In genomic region chr15:102355134-102355870, GRCm38 (mm10) we compare ENCODE assay signal across 10 mouse cellular contexts. TPM values are rescaled to one million over a fixed set of nuclear protein-coding genes. Genes with fewer than 3 reads are reported as not detected.
DNase-seq lines count a peak whose midpoint lies in the region; ATAC-seq lines count a peak whose summit lies in the region.
"Had no signal": no experiment of that assay in that cellular context is flagged by ENCODE, and none has a peak within 500 bp of the region (broad histone marks: within the 10 kb centered on the region; RNA-seq: fewer than 3 reads in every experiment).

No protein-coding gene starts in this region.

- WGBS in hindbrain, embryonic 13.5 days, result under 1% methylated on average over 48 of the region's 49 CpGs
- 1% methylated on average over 49 of the region's 49 CpGs for WGBS in limb, embryonic 10.5 days
- WGBS in midbrain, embryonic 12.5 days, result under 1% methylated on average over 46 of the region's 49 CpGs
- WGBS in stomach, embryonic 16.5 days, result under 1% methylated on average over 44 of the region's 49 CpGs

- no peak for ATAC-seq in cerebellum, adult (ENCODE audit: insufficient number of reproducible peaks, low FRiP score, low TSS enrichment)
- ATAC-seq in hindbrain, embryonic 13.5 days (ENCODE audit: low FRiP score), result peak; percentile 44
- ATAC-seq in midbrain, embryonic 12.5 days (ENCODE audit: low FRiP score, low read depth), result peak; percentile 76
- peak; percentile 56; the same call in 1 of the 2 replicates for ATAC-seq in stomach, embryonic 16.5 days (ENCODE audit: insufficient read depth, low FRiP score)

- peak overlapping the region; percentile 51 for H3K4me3 ChIP-seq in hindbrain, embryonic 13.5 days
- peak overlapping the region; percentile 65 for H3K4me3 ChIP-seq in limb, embryonic 10.5 days
- peak overlapping the region; percentile 50 for H3K4me3 ChIP-seq in midbrain, embryonic 12.5 days
- peak overlapping the region; percentile 63 for H3K4me3 ChIP-seq in stomach, embryonic 16.5 days (replicated peaks; ENCODE audit: low read length)

- DNase-seq in cerebellum, postnatal 36 days, result peak; percentile 28 to 32
- peak; percentile 49 to 59 for DNase-seq in adrenal gland, postnatal 36 days
- DNase-seq in forelimb bud, embryonic 11.5 days (ENCODE audit: low read depth, low spot score), result peak; percentile 61
- peak; percentile 86 for DNase-seq in limb, embryonic 10.5 days (ENCODE audit: low spot score)

- H3K9me3 ChIP-seq in hindbrain, embryonic 13.5 days, result no peaks in the 10 kb centered on the region
- H3K9me3 ChIP-seq in limb, embryonic 10.5 days (replicated peaks), result no peaks in the 10 kb centered on the region
- no peaks in the 10 kb centered on the region for H3K9me3 ChIP-seq in midbrain, embryonic 12.5 days
- no peaks in the 10 kb centered on the region for H3K9me3 ChIP-seq in stomach, embryonic 16.5 days (replicated peaks; ENCODE audit: control insufficient read depth, low read length)

- H3K27ac ChIP-seq in hindbrain, embryonic 13.5 days, result peak overlapping the region; percentile 70
- H3K27ac ChIP-seq in limb, embryonic 10.5 days, result peak overlapping the region; percentile 98
- H3K27ac ChIP-seq in midbrain, embryonic 12.5 days (replicated peaks), result peak overlapping the region; percentile 81
- H3K27ac ChIP-seq in stomach, embryonic 16.5 days (ENCODE audit: low read length), result peak overlapping the region; percentile 77

- H3K27me3 ChIP-seq in hindbrain, embryonic 13.5 days, result peaks cover 53% of the 10 kb centered on the region
- H3K27me3 ChIP-seq in limb, embryonic 10.5 days (ENCODE audit: low read depth, poor library complexity, severe bottlenecking), result peaks cover 34% of the 10 kb centered on the region
- H3K27me3 ChIP-seq in midbrain, embryonic 12.5 days, result peaks cover 54% of the 10 kb centered on the region
- H3K27me3 ChIP-seq in stomach, embryonic 16.5 days (ENCODE audit: control insufficient read depth, insufficient read depth, low read length), result peaks cover 15% of the 10 kb centered on the region

- H3K4me2 ChIP-seq in hindbrain, embryonic 13.5 days, result peak overlapping the region; percentile 94
- peak overlapping the region; percentile 84 for H3K4me2 ChIP-seq in midbrain, embryonic 12.5 days (replicated peaks)
- peak overlapping the region; percentile 99 for H3K4me2 ChIP-seq in stomach, embryonic 16.5 days (ENCODE audit: low read depth, low read length)

- H3K36me3 ChIP-seq in hindbrain, embryonic 13.5 days, result no peaks in the 10 kb centered on the region
- H3K36me3 ChIP-seq in limb, embryonic 10.5 days, result no peaks in the 10 kb centered on the region
- H3K36me3 ChIP-seq in midbrain, embryonic 12.5 days, result no peaks in the 10 kb centered on the region
- H3K36me3 ChIP-seq in stomach, embryonic 16.5 days (ENCODE audit: control insufficient read depth, insufficient read depth, low read length), result no peaks in the 10 kb centered on the region
- H3K36me3 ChIP-seq: G1E had no signal

- peaks cover 39% of the 10 kb centered on the region for H3K4me1 ChIP-seq in hindbrain, embryonic 13.5 days (replicated peaks)
- H3K4me1 ChIP-seq in limb, embryonic 10.5 days, result peaks cover 59% of the 10 kb centered on the region
- peaks cover 36% of the 10 kb centered on the region for H3K4me1 ChIP-seq in midbrain, embryonic 12.5 days
- peaks cover 15% of the 10 kb centered on the region for H3K4me1 ChIP-seq in stomach, embryonic 16.5 days (ENCODE audit: control insufficient read depth, insufficient read depth, low read length)

- peak overlapping the region; percentile 75 for H3K9ac ChIP-seq in hindbrain, embryonic 13.5 days
- H3K9ac ChIP-seq in midbrain, embryonic 12.5 days (replicated peaks), result peak overlapping the region; percentile 76
- peak overlapping the region; percentile 80 for H3K9ac ChIP-seq in stomach, embryonic 16.5 days (ENCODE audit: low read length)

RNA-seq across cellular contexts. Expression of gene Aaas, which starts 4.7 kb away (rescaled TPM):
- 10 to 100 TPM; 13.7 to 16.2 TPM for total RNA-seq in adrenal gland, postnatal 36 days (2021)
- polyA plus RNA-seq in hindbrain, embryonic 13.5 days (2015; fragmentation: Nextera tagmentation; extraction: Ambion mirVana), result 33.3 and 34.8 TPM in 2 replicates
- 150 and 163 TPM in 2 replicates for polyA plus RNA-seq in limb, embryonic 10.5 days (2016; fragmentation: Nextera tagmentation; extraction: Ambion mirVana)
- polyA plus RNA-seq in midbrain, embryonic 12.5 days (2016; fragmentation: Nextera tagmentation; extraction: Ambion mirVana), result 61.5 and 67.9 TPM in 2 replicates
- 55.4 and 57.0 TPM in 2 replicates for polyA plus RNA-seq in stomach, embryonic 16.5 days (2015; fragmentation: Nextera tagmentation; extraction: Ambion mirVana)

RNA-seq across cellular contexts. Expression of gene Sp7, which starts 11.7 kb away (rescaled TPM):
- total RNA-seq in adrenal gland, postnatal 36 days (2021), result under 1 TPM in 1 of 2 experiments, not detected in 1; 0.16 TPM
- 1.1 and 1.2 TPM in 2 replicates for polyA plus RNA-seq in hindbrain, embryonic 13.5 days (2015; fragmentation: Nextera tagmentation; extraction: Ambion mirVana)
- 1.6 and 1.8 TPM in 2 replicates for polyA plus RNA-seq in limb, embryonic 10.5 days (2016; fragmentation: Nextera tagmentation; extraction: Ambion mirVana)
- polyA plus RNA-seq in midbrain, embryonic 12.5 days (2016; fragmentation: Nextera tagmentation; extraction: Ambion mirVana), result 0.46 and 0.93 TPM in 2 replicates
- 1.3 TPM in 2 replicates for polyA plus RNA-seq in stomach, embryonic 16.5 days (2015; fragmentation: Nextera tagmentation; extraction: Ambion mirVana)
- polyA plus RNA-seq: G1E; large intestine, adult 2 months had no signal

RNA-seq across cellular contexts. Expression of gene Myg1, which starts 23.8 kb away (rescaled TPM):
- 10 to 100 TPM; 59.0 to 59.1 TPM for total RNA-seq in adrenal gland, postnatal 36 days (2021)
- polyA plus RNA-seq in hindbrain, embryonic 13.5 days (2015; fragmentation: Nextera tagmentation; extraction: Ambion mirVana), result 91.8 and 96.4 TPM in 2 replicates
- polyA plus RNA-seq in limb, embryonic 10.5 days (2016; fragmentation: Nextera tagmentation; extraction: Ambion mirVana), result 123 and 135 TPM in 2 replicates
- polyA plus RNA-seq in midbrain, embryonic 12.5 days (2016; fragmentation: Nextera tagmentation; extraction: Ambion mirVana), result 96.1 and 108 TPM in 2 replicates
- 80.7 and 81.8 TPM in 2 replicates for polyA plus RNA-seq in stomach, embryonic 16.5 days (2015; fragmentation: Nextera tagmentation; extraction: Ambion mirVana)

RNA-seq across cellular contexts. Expression of gene Pfdn5, which starts 29.4 kb away (rescaled TPM):
- total RNA-seq in adrenal gland, postnatal 36 days (2021), result 100 to 1,000 TPM; 420 TPM
- polyA plus RNA-seq in hindbrain, embryonic 13.5 days (2015; fragmentation: Nextera tagmentation; extraction: Ambion mirVana), result 502 and 514 TPM in 2 replicates
- 351 and 381 TPM in 2 replicates for polyA plus RNA-seq in limb, embryonic 10.5 days (2016; fragmentation: Nextera tagmentation; extraction: Ambion mirVana)
- 363 and 378 TPM in 2 replicates for polyA plus RNA-seq in midbrain, embryonic 12.5 days (2016; fragmentation: Nextera tagmentation; extraction: Ambion mirVana)
- polyA plus RNA-seq in stomach, embryonic 16.5 days (2015; fragmentation: Nextera tagmentation; extraction: Ambion mirVana), result 305 and 321 TPM in 2 replicates

RNA-seq across cellular contexts. Expression of gene Sp1, which starts 50.6 kb away (rescaled TPM):
- total RNA-seq in adrenal gland, postnatal 36 days (2021), result 10 to 100 TPM; 78.9 to 79.7 TPM
- polyA plus RNA-seq in hindbrain, embryonic 13.5 days (2015; fragmentation: Nextera tagmentation; extraction: Ambion mirVana), result 4.6 and 6.0 TPM in 2 replicates
- 9.1 and 9.8 TPM in 2 replicates for polyA plus RNA-seq in limb, embryonic 10.5 days (2016; fragmentation: Nextera tagmentation; extraction: Ambion mirVana)
- polyA plus RNA-seq in midbrain, embryonic 12.5 days (2016; fragmentation: Nextera tagmentation; extraction: Ambion mirVana), result 9.6 and 10.2 TPM in 2 replicates
- 9.5 and 10.3 TPM in 2 replicates for polyA plus RNA-seq in stomach, embryonic 16.5 days (2015; fragmentation: Nextera tagmentation; extraction: Ambion mirVana)

Comparison
In these comparisons a context has a peak if more than half of its experiments do, and no peak if none do; other contexts are left out.
1. DNase-seq: peak in every context shown above with its lines; median percentile 86 in limb, embryonic 10.5 days; 61 in forelimb bud, embryonic 11.5 days; 54 in adrenal gland, postnatal 36 days; 30 in cerebellum, postnatal 36 days.